Mouse (Mus musculus) ES-Bruce4 (cell line): ENCODE results near the gene Cd6. TPM values are rescaled to one million over a fixed set of nuclear protein-coding genes. Genes with fewer than 3 reads are reported as not detected.

Source experiments
- H3K27ac ChIP-seq: 2 replicates; pipeline ENCODE4 v1.5.1; 2012; ENCODE audit warnings: low read length, inconsistent platforms; ENCODE audit not compliant: insufficient read depth
- H3K27me3 ChIP-seq: 2 replicates; pipeline ENCODE4 v1.6.1; 2012; ENCODE audit warnings: mild to moderate bottlenecking, low read length, inconsistent platforms; ENCODE audit not compliant: control insufficient read depth, poor library complexity, insufficient read depth, severe bottlenecking
- H3K36me3 ChIP-seq: 2 replicates; pipeline ENCODE4 v1.6.1; 2012; ENCODE audit warnings: inconsistent platforms, mild to moderate bottlenecking, low read length, moderate library complexity; ENCODE audit not compliant: control insufficient read depth, poor library complexity, insufficient read depth, severe bottlenecking
- H3K4me1 ChIP-seq: one replicate; pipeline ENCODE4 v1.8.1; 2011; ENCODE audit warnings: low read length; ENCODE audit not compliant: control insufficient read depth, insufficient read depth
- H3K4me3 ChIP-seq: 2 replicates; pipeline ENCODE4 v1.5.1; 2011; ENCODE audit warnings: low read depth, mild to moderate bottlenecking, low read length
- H3K9ac ChIP-seq: 2 replicates; pipeline ENCODE4 v1.6.1; 2012; ENCODE audit warnings: low read depth, mild to moderate bottlenecking, inconsistent platforms; ENCODE audit not compliant: poor library complexity, severe bottlenecking
- H3K9me3 ChIP-seq: replicated peaks from 2 replicates; pipeline ENCODE4 v1.6.1; 2012; ENCODE audit warnings: mild to moderate bottlenecking, low read length, inconsistent platforms; ENCODE audit not compliant: control insufficient read depth, poor library complexity, insufficient read depth, severe bottlenecking
- CTCF ChIP-seq: IDR thresholded peaks from one replicate; pipeline ENCODE4 v1.8.1; 2011; ENCODE audit warnings: low read depth, low read length
- EP300 ChIP-seq: IDR thresholded peaks from 2 replicates; pipeline ENCODE4 v1.6.1; 2011; ENCODE audit warnings: low read depth, low read length; ENCODE audit not compliant: insufficient read depth
- POLR2A ChIP-seq: IDR thresholded peaks from one replicate; pipeline ENCODE4 v1.8.1; 2011; ENCODE audit warnings: low read length; ENCODE audit not compliant: insufficient read depth
- polyA plus RNA-seq: library from polyadenylated mRNA; stranded (reverse); fragments of >200 nt; gene quantifications from 2 replicates; pipeline ENCODE4 v1.2.4, GENCODE M21; 2011; ENCODE audit warnings: low read depth; ENCODE audit not compliant: missing spikeins, insufficient read depth, insufficient read length

The Cd6 gene
- polyA plus RNA-seq = not detected in 2 replicates

DNA sequence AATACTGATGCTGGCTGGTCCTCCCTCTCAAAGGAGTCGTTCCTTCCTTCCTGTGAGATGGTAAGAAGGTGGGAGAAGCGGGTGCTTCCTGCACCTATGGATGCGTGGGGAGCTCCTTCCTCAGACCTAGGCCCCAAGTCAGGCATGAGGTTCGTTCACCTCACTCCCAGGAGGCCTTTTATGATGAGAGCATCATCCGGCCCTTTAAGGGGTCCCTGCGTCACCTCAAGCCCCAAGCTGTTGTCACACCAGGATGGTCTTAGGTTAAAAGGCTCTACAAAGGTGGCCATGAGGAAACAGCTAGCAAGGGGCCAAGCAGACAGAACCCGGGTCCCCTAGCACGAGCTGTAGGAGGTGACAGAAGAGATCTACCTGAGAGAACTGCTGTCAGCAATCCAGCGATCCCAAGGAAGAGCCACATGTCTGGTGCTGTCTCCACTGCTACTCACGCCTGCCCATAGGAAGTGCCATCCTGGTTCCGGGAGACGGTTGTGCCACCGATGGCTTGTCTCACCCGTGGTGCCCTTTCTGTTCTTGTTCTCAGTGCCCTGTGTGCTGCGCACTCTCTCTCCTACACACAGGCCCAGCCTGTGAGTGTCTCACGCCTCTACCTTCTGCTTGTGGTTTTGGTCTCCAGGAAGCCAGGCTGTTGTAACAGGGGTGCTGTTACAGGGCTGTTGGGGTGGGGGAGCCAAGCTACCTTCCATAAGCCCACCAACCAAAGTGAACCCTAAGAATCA lies at the start of gene Cd6:
TSS of gene Cd6 (minus strand) at position 623 of the 740 bp plus-strand sequence.
- H3K27me3 ChIP-seq = no peaks in the 10 kb centered on the region
- H3K27ac ChIP-seq = no peak within 1 kb of the TSS
- no peak for TF ChIP-seq POLR2A
- TF ChIP-seq CTCF = no peak
- TF ChIP-seq EP300 = no peak
- H3K9ac ChIP-seq = no peak within 1 kb of the TSS
- H3K36me3 ChIP-seq = no peaks in the 10 kb centered on the region
- H3K4me1 ChIP-seq = no peaks in the 10 kb centered on the region
- H3K9me3 ChIP-seq = no peaks in the 10 kb centered on the region
- H3K4me3 ChIP-seq = no peak within 1 kb of the TSS

GRCm38 (mm10) chr19:10878201-10878837 lies 48.5 kb upstream of the Cd6 start:
- Histone ChIP-seq H3K36me3 (no peaks in the 10 kb centered on the region), H3K4me1 (peaks cover 3% of the 10 kb centered on the region), H3K9ac (no peak overlapping the region), H3K4me3 (no peak overlapping the region), H3K9me3 (no peaks in the 10 kb centered on the region), H3K27ac (no peak overlapping the region), H3K27me3 (no peaks in the 10 kb centered on the region)
- TF ChIP-seq POLR2A (no peak), EP300 (no peak), CTCF (no peak)

GRCm38 (mm10) chr19:10871328-10871961 lies 41.6 kb upstream of the Cd6 start:
- Histone ChIP-seq H3K9ac (no peak overlapping the region), H3K36me3 (no peaks in the 10 kb centered on the region), H3K9me3 (no peaks in the 10 kb centered on the region), H3K27me3 (no peaks in the 10 kb centered on the region), H3K4me1 (no peaks in the 10 kb centered on the region), H3K4me3 (no peak overlapping the region), H3K27ac (no peak overlapping the region)
- TF ChIP-seq POLR2A (no peak), CTCF (no peak), EP300 (no peak)

- Histone ChIP-seq H3K4me3 (no peak overlapping the region), H3K9me3 (no peaks in the 10 kb centered on the region), H3K36me3 (no peaks in the 10 kb centered on the region), H3K9ac (no peak overlapping the region), H3K27ac (no peak overlapping the region), H3K4me1 (no peaks in the 10 kb centered on the region), H3K27me3 (no peaks in the 10 kb centered on the region)
- no peak for TF ChIP-seq POLR2A
- TF ChIP-seq EP300 = no peak
Observed at GRCm38 (mm10) chr19:10870676-10871075, 40.8 kb upstream of the Cd6 start.

GRCm38 (mm10) chr19:10869886-10870527 lies 40.1 kb upstream of the Cd6 start, which contains the start of gene Tmem132a:
Tmem132a (minus strand) TSS chr19:10869940.
- no peaks in the 10 kb centered on the region for H3K36me3 ChIP-seq
- no peaks in the 10 kb centered on the region for H3K9me3 ChIP-seq
- H3K4me1 ChIP-seq = no peaks in the 10 kb centered on the region
- peak within 1 kb of the TSS; percentile 69 for H3K4me3 ChIP-seq
- H3K27ac ChIP-seq = no peak within 1 kb of the TSS
- H3K9ac ChIP-seq = peak within 1 kb of the TSS; percentile 62
- TF ChIP-seq POLR2A = no peak
- no peak for TF ChIP-seq EP300
- no peak for TF ChIP-seq CTCF
- H3K27me3 ChIP-seq = no peaks in the 10 kb centered on the region
